Mouse (Mus musculus) E14TG2a.4 (cell line): ENCODE data around the gene Myof.

Source experiments
- CTCF ChIP-seq: conservative IDR thresholded peaks from 2 replicates; pipeline ENCODE4 v1.5.1; 2014; ENCODE audit warnings: low read length
- NANOG ChIP-seq: IDR thresholded peaks from 2 replicates; pipeline ENCODE4 v1.6.1; 2014; ENCODE audit warnings: borderline replicate concordance, low read length, mixed read lengths
- POU5F1 ChIP-seq: IDR thresholded peaks from 2 replicates; pipeline ENCODE4 v1.6.1; 2014; ENCODE audit warnings: low read length, borderline replicate concordance

DNA sequence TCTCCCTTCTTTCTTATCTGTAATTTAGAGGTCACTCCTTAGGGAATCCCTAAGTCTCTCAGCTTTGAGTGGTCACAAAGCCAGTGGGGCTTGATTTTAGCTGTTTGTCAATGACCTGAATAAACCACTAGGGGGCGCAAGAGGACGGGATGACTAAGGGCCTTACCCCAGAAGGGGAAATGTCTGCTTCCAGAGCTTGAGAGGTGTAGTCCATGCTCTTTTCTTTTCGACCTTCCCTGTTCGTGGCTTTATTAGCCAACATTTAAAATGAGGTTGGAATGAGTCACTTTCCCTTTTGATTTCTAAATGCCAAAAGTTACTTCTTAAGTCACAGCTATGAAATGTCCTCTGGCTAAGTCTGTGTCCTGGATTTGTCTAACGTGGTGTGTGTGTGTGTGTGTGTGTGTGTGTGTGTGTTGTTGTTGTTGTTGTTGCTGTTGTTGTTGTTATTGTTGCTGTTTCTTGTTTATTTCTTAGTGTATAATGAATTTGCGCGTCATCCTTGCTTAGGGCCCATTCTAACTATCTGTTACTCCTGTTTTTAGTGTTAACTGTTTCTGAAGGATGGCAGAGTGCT is 87.9 kb downstream of the Myof start:
- peak; percentile 74 for TF ChIP-seq CTCF
- TF ChIP-seq NANOG, result no peak
- TF ChIP-seq POU5F1, result no peak
